Mouse (Mus musculus): ENCODE data around the gene Cblb. TPM values are rescaled to one million over a fixed set of nuclear protein-coding genes. Genes with fewer than 3 reads are reported as not detected.

Gene Cblb
- polyA plus RNA-seq, 1 experiment from 2014 or later: 2.1 TPM

GRCm38 (mm10) chr16:52114473-52114872, 83.4 kb downstream of the Cblb start:
- DNase-seq (no peak), ATAC-seq (no peak)
- TF ChIP-seq EP300 (IDR thresholded peaks at IDR 0.05; ENCODE audit: low read depth) (no peak), CTCF (IDR thresholded peaks at IDR 0.05; ENCODE audit: low read depth) (no peak)
- H3K36me3 ChIP-seq (replicated peaks; ENCODE audit: insufficient read depth, low read length): no peaks in the 10 kb centered on the region; the same call in 1 of the 2 replicates
- H3K4me2 ChIP-seq (ENCODE audit: low read depth, low read length): no peak overlapping the region
- no peak overlapping the region for H3K27ac ChIP-seq (ENCODE audit: low read depth)
- WGBS (ENCODE audit: insufficient replicate concordance): 78% methylated on average over 4 of the region's 4 CpGs
- H3K4me1 ChIP-seq (ENCODE audit: insufficient read depth): no peaks in the 10 kb centered on the region
- H3K9ac ChIP-seq (replicated peaks): no peak overlapping the region
- no peaks in the 10 kb centered on the region for H3K27me3 ChIP-seq (ENCODE audit: insufficient read depth, low read length)
- no peak overlapping the region for H3K4me3 ChIP-seq (ENCODE audit: low read depth, low read length)
- no peaks in the 10 kb centered on the region for H3K9me3 ChIP-seq (ENCODE audit: low read length)

GRCm38 (mm10) chr16:52119003-52119402, 88.0 kb downstream of the Cblb start:
- Histone ChIP-seq H3K9ac (replicated peaks) (no peak overlapping the region), H3K4me3 (ENCODE audit: low read depth, low read length) (no peak overlapping the region), H3K9me3 (ENCODE audit: low read length) (no peaks in the 10 kb centered on the region), H3K4me2 (ENCODE audit: low read depth, low read length) (no peak overlapping the region), H3K36me3 (replicated peaks; ENCODE audit: insufficient read depth, low read length) (no peaks in the 10 kb centered on the region), H3K27ac (ENCODE audit: low read depth) (no peak overlapping the region), H3K4me1 (ENCODE audit: insufficient read depth) (no peaks in the 10 kb centered on the region), H3K27me3 (ENCODE audit: insufficient read depth, low read length) (no peaks in the 10 kb centered on the region)
- no peak for TF ChIP-seq EP300 (IDR thresholded peaks at IDR 0.05; ENCODE audit: low read depth)
- no peak for TF ChIP-seq CTCF (IDR thresholded peaks at IDR 0.05; ENCODE audit: low read depth)
- no peak for DNase-seq
- no peak for ATAC-seq
- WGBS (ENCODE audit: insufficient replicate concordance): 83% methylated on average over 4 of the region's 4 CpGs

GRCm38 (mm10) chr16:52124974-52125373, 93.9 kb downstream of the Cblb start:
- DNase-seq (no peak), ATAC-seq (no peak)
- H3K9me3 ChIP-seq (ENCODE audit: low read length): no peaks in the 10 kb centered on the region
- no peaks in the 10 kb centered on the region for H3K36me3 ChIP-seq (replicated peaks; ENCODE audit: insufficient read depth, low read length)
- no peak overlapping the region for H3K4me3 ChIP-seq (ENCODE audit: low read depth, low read length)
- TF ChIP-seq EP300 (IDR thresholded peaks at IDR 0.05; ENCODE audit: low read depth) (no peak), CTCF (IDR thresholded peaks at IDR 0.05; ENCODE audit: low read depth) (no peak)
- no peaks in the 10 kb centered on the region for H3K27me3 ChIP-seq (ENCODE audit: insufficient read depth, low read length)
- H3K4me2 ChIP-seq (ENCODE audit: low read depth, low read length): no peak overlapping the region
- H3K4me1 ChIP-seq (ENCODE audit: insufficient read depth): peaks cover 7% of the 10 kb centered on the region
- no peak overlapping the region for H3K27ac ChIP-seq (ENCODE audit: low read depth)
- no peak overlapping the region for H3K9ac ChIP-seq (replicated peaks)

GRCm38 (mm10) chr16:52125896-52126295, 94.9 kb downstream of the Cblb start:
- WGBS (ENCODE audit: insufficient replicate concordance): 89% methylated on average over 4 of the region's 4 CpGs
- Histone ChIP-seq H3K4me2 (ENCODE audit: low read depth, low read length) (no peak overlapping the region), H3K27me3 (ENCODE audit: insufficient read depth, low read length) (no peaks in the 10 kb centered on the region), H3K36me3 (replicated peaks; ENCODE audit: insufficient read depth, low read length) (no peaks in the 10 kb centered on the region), H3K27ac (ENCODE audit: low read depth) (no peak overlapping the region), H3K4me3 (ENCODE audit: low read depth, low read length) (no peak overlapping the region), H3K9ac (replicated peaks) (no peak overlapping the region), H3K4me1 (ENCODE audit: insufficient read depth) (peaks cover 7% of the 10 kb centered on the region), H3K9me3 (ENCODE audit: low read length) (no peaks in the 10 kb centered on the region)
- no peak for TF ChIP-seq CTCF (IDR thresholded peaks at IDR 0.05; ENCODE audit: low read depth)
- no peak for TF ChIP-seq EP300 (IDR thresholded peaks at IDR 0.05; ENCODE audit: low read depth)
- no peak for ATAC-seq
- no peak for DNase-seq

GRCm38 (mm10) chr16:52129357-52129905, 98.4 kb downstream of the Cblb start:
- Histone ChIP-seq H3K9ac (replicated peaks) (no peak overlapping the region), H3K27ac (ENCODE audit: low read depth) (peak overlapping the region; percentile 39; the same call in 1 of the 2 replicates), H3K9me3 (ENCODE audit: low read length) (no peaks in the 10 kb centered on the region), H3K4me1 (ENCODE audit: insufficient read depth) (peaks cover 11% of the 10 kb centered on the region), H3K36me3 (replicated peaks; ENCODE audit: insufficient read depth, low read length) (0 out of 2 replicates have a peak, but pooled peaks cover 7% of the 10 kb centered on the region), H3K4me3 (ENCODE audit: low read depth, low read length) (no peak overlapping the region), H3K4me2 (ENCODE audit: low read depth, low read length) (no peak overlapping the region), H3K27me3 (ENCODE audit: insufficient read depth, low read length) (no peaks in the 10 kb centered on the region)
- WGBS (ENCODE audit: insufficient replicate concordance): 55% methylated on average over 5 of the region's 5 CpGs
- TF ChIP-seq CTCF (IDR thresholded peaks at IDR 0.05; ENCODE audit: low read depth) (no peak), EP300 (IDR thresholded peaks at IDR 0.05; ENCODE audit: low read depth) (peak; percentile 63)
- ATAC-seq: peak; percentile 80
- DNase-seq: no peak

GRCm38 (mm10) chr16:52132808-52133490, 101.9 kb downstream of the Cblb start:
- Histone ChIP-seq H3K4me2 (ENCODE audit: low read depth, low read length) (no peak overlapping the region), H3K4me1 (ENCODE audit: insufficient read depth) (peaks cover 11% of the 10 kb centered on the region), H3K36me3 (replicated peaks; ENCODE audit: insufficient read depth, low read length) (peaks cover 7% of the 10 kb centered on the region; the same call in 1 of the 2 replicates), H3K4me3 (ENCODE audit: low read depth, low read length) (no peak overlapping the region), H3K9me3 (ENCODE audit: low read length) (no peaks in the 10 kb centered on the region), H3K27me3 (ENCODE audit: insufficient read depth, low read length) (no peaks in the 10 kb centered on the region), H3K9ac (replicated peaks) (no peak overlapping the region), H3K27ac (ENCODE audit: low read depth) (no peak overlapping the region)
- ATAC-seq (no peak), DNase-seq (no peak)
- WGBS (ENCODE audit: insufficient replicate concordance): 67% methylated on average over 11 of the region's 11 CpGs
- no peak for TF ChIP-seq CTCF (IDR thresholded peaks at IDR 0.05; ENCODE audit: low read depth)
- no peak for TF ChIP-seq EP300 (IDR thresholded peaks at IDR 0.05; ENCODE audit: low read depth)

All from liver, postnatal 0 days (tissue).